In genomic region chr10:60821736-60822358, GRCm38 (mm10) we compare ENCODE assay signal across 10 mouse cellular contexts. TPM values are rescaled to one million over a fixed set of nuclear protein-coding genes. Genes with fewer than 3 reads are reported as not detected.
DNase-seq lines count a peak whose midpoint lies in the region; ATAC-seq and TF ChIP-seq lines count a peak whose summit lies in the region.
"Had no signal": no experiment of that assay in that cellular context is flagged by ENCODE, and none has a peak within 500 bp of the region (broad histone marks: within the 10 kb centered on the region; RNA-seq: fewer than 3 reads in every experiment).

No protein-coding gene starts in this region.

- WGBS in heart, embryonic 12.5 days = 32% methylated on average over 7 of the region's 7 CpGs
- WGBS in midbrain, embryonic 16.5 days = 29% methylated on average over 7 of the region's 7 CpGs
- 59% methylated on average over 7 of the region's 7 CpGs for WGBS in intestine, embryonic 16.5 days
- WGBS in lung, postnatal 0 days = 60% methylated on average over 7 of the region's 7 CpGs

- no peaks in the 10 kb centered on the region for H3K27me3 ChIP-seq in heart, embryonic 12.5 days (replicated peaks)
- H3K27me3 ChIP-seq in midbrain, embryonic 16.5 days (ENCODE audit: control insufficient read depth, insufficient read depth, low read depth, low read length) = no peaks in the 10 kb centered on the region; the same call in 1 of the 2 replicates
- H3K27me3 ChIP-seq in intestine, embryonic 16.5 days (replicated peaks; ENCODE audit: control insufficient read depth, insufficient read depth, low read length) = no peaks in the 10 kb centered on the region
- H3K27me3 ChIP-seq in lung, postnatal 0 days (replicated peaks; ENCODE audit: insufficient read depth, low read length) = no peaks in the 10 kb centered on the region

- peaks cover 100% of the 10 kb centered on the region for H3K4me1 ChIP-seq in heart, embryonic 12.5 days (replicated peaks)
- peaks cover 16% of the 10 kb centered on the region for H3K4me1 ChIP-seq in midbrain, embryonic 16.5 days (ENCODE audit: control insufficient read depth, insufficient read depth, low read length)
- H3K4me1 ChIP-seq in intestine, embryonic 16.5 days (ENCODE audit: control insufficient read depth, insufficient read depth, low read length) = peaks cover 44% of the 10 kb centered on the region
- H3K4me1 ChIP-seq in lung, postnatal 0 days (ENCODE audit: insufficient read depth, low read depth, low read length) = peaks cover 16% of the 10 kb centered on the region

- TF ChIP-seq CTCF in lung, postnatal 0 days (IDR thresholded peaks at IDR 0.05) = no peak

- peak overlapping the region; percentile 84 for H3K4me2 ChIP-seq in heart, embryonic 12.5 days
- no peak overlapping the region for H3K4me2 ChIP-seq in midbrain, embryonic 16.5 days (ENCODE audit: low read length)
- no peak overlapping the region for H3K4me2 ChIP-seq in intestine, embryonic 16.5 days (ENCODE audit: low read depth, low read length)
- H3K4me2 ChIP-seq in lung, postnatal 0 days (replicated peaks; ENCODE audit: low read depth, low read length) = no peak overlapping the region

- ATAC-seq in heart, embryonic 12.5 days (ENCODE audit: insufficient number of reproducible peaks, low FRiP score) = no peak
- ATAC-seq in midbrain, embryonic 16.5 days = peak; percentile 23; the same call in 1 of the 2 replicates
- no peak for ATAC-seq in intestine, embryonic 16.5 days
- no peak for ATAC-seq in lung, postnatal 0 days

- H3K9ac ChIP-seq in heart, embryonic 12.5 days = peak overlapping the region; percentile 57
- no peak overlapping the region for H3K9ac ChIP-seq in midbrain, embryonic 16.5 days (ENCODE audit: low read depth, low read length)
- no peak overlapping the region for H3K9ac ChIP-seq in intestine, embryonic 16.5 days (ENCODE audit: low read depth, low read length)
- H3K9ac ChIP-seq in lung, postnatal 0 days (replicated peaks; ENCODE audit: low read depth) = no peak overlapping the region

- H3K9me3 ChIP-seq in heart, embryonic 12.5 days (replicated peaks) = no peaks in the 10 kb centered on the region
- H3K9me3 ChIP-seq in midbrain, embryonic 16.5 days (replicated peaks; ENCODE audit: control insufficient read depth, low read length, poor library complexity, severe bottlenecking) = no peaks in the 10 kb centered on the region
- H3K9me3 ChIP-seq in intestine, embryonic 16.5 days (ENCODE audit: control insufficient read depth, low read length) = no peaks in the 10 kb centered on the region
- no peaks in the 10 kb centered on the region for H3K9me3 ChIP-seq in lung, postnatal 0 days (ENCODE audit: low read length)
- H3K9me3 ChIP-seq: megakaryocyte, embryonic 14.5 days had no signal

- TF ChIP-seq EP300 in lung, postnatal 0 days (IDR thresholded peaks at IDR 0.05) = no peak

- H3K27ac ChIP-seq in heart, embryonic 12.5 days (ENCODE audit: poor library complexity, severe bottlenecking) = peak overlapping the region; percentile 100
- H3K27ac ChIP-seq in midbrain, embryonic 16.5 days (ENCODE audit: low read length) = no peak overlapping the region
- no peak overlapping the region for H3K27ac ChIP-seq in intestine, embryonic 16.5 days (ENCODE audit: low read length)
- H3K27ac ChIP-seq in lung, postnatal 0 days (ENCODE audit: low read length) = no peak overlapping the region
- H3K27ac ChIP-seq: left cerebral cortex, adult 2 months had no signal

- H3K36me3 ChIP-seq in heart, embryonic 12.5 days = no peaks in the 10 kb centered on the region; the same call in 1 of the 2 replicates
- H3K36me3 ChIP-seq in midbrain, embryonic 16.5 days (ENCODE audit: control insufficient read depth, insufficient read depth, low read length) = no peaks in the 10 kb centered on the region
- H3K36me3 ChIP-seq in intestine, embryonic 16.5 days (ENCODE audit: control insufficient read depth, insufficient read depth, low read length) = no peaks in the 10 kb centered on the region
- no peaks in the 10 kb centered on the region for H3K36me3 ChIP-seq in lung, postnatal 0 days (ENCODE audit: insufficient read depth, low read length)

- no peak for DNase-seq in heart, postnatal 36 days
- DNase-seq in ovary, adult 18-20 months (ENCODE audit: low spot score) = peak; percentile 23
- DNase-seq in ovary, postnatal 10 days (ENCODE audit: low spot score) = no peak
- DNase-seq in cerebellum, postnatal 36 days = peak; percentile 85 to 90
- DNase-seq in lung, postnatal 0 days (ENCODE audit: low spot score) = no peak

- intact Hi-C loops in heart, postnatal 36 days (cut with DNase I) = no loop called here

- H3K4me3 ChIP-seq in heart, embryonic 12.5 days = no peak overlapping the region
- H3K4me3 ChIP-seq in midbrain, embryonic 16.5 days (ENCODE audit: low read depth, low read length) = no peak overlapping the region
- H3K4me3 ChIP-seq in intestine, embryonic 16.5 days (ENCODE audit: low read length) = no peak overlapping the region
- no peak overlapping the region for H3K4me3 ChIP-seq in lung, postnatal 0 days (ENCODE audit: low read depth, low read length)
- H3K4me3 ChIP-seq: left cerebral cortex, adult 2 months; megakaryocyte, embryonic 14.5 days had no signal

RNA-seq across cellular contexts. Expression of gene Unc5b, which starts 9.5 kb away (rescaled TPM):
- 18.4 and 18.7 TPM in 2 replicates for polyA plus RNA-seq in heart, embryonic 12.5 days (2016; fragmentation: Nextera tagmentation; extraction: Ambion mirVana)
- 10 to 100 TPM; 14.5 to 14.7 TPM for total RNA-seq in heart, postnatal 36 days (2021)
- polyA plus RNA-seq in midbrain, embryonic 16.5 days (2015; fragmentation: Nextera tagmentation; extraction: Ambion mirVana) = 2.0 and 2.4 TPM in 2 replicates
- 4.3 and 4.6 TPM in 2 replicates for polyA plus RNA-seq in intestine, embryonic 16.5 days (2015; fragmentation: Nextera tagmentation; extraction: Ambion mirVana)
- 3.8 and 4.3 TPM in 2 replicates for polyA plus RNA-seq in lung, postnatal 0 days (2015; fragmentation: Nextera tagmentation; extraction: Ambion mirVana)

Comparison
In these comparisons a context has a peak if more than half of its experiments do, and no peak if none do; other contexts are left out.
1. DNase-seq: peak in ovary, adult 18-20 months (single experiment) and cerebellum, postnatal 36 days (2 of 2); none in heart, postnatal 36 days (0 of 2), ovary, postnatal 10 days (single experiment) and lung, postnatal 0 days (single experiment).